Mouse (Mus musculus) T-helper 2 cell (primary cell): ENCODE measurements around the gene Bod1.

Source experiments
- in situ Hi-C: fragments of 300-600 bp; cut with MboI, MseI; formaldehyde crosslinking; loops from one replicate; pipeline ENCODE4 v1.15.1; 2025; ENCODE audit warnings: high pct_unique_total_duplicates

Gene Bod1

GRCm38 (mm10) chr11:31671354-31672169, at the start of gene Bod1:
Gene Bod1 (minus strand): TSS chr11:31671885.
- in situ Hi-C loops = loop anchor here (10.0 kb wide), 1 partner anchor 463 kb away; no protein-coding TSS in a partner anchor

- in situ Hi-C loops = no loop called here
Measured at GRCm38 (mm10) chr11:31719090-31719489, 47.4 kb upstream of the Bod1 start.

GRCm38 (mm10) chr11:31717926-31718735, 46.4 kb upstream of the Bod1 start:
- in situ Hi-C loops = no loop called here

GRCm38 (mm10) chr11:31713641-31714121, 42.0 kb upstream of the Bod1 start:
- in situ Hi-C loops = no loop called here

- in situ Hi-C loops = no loop called here
Measured at GRCm38 (mm10) chr11:31713116-31713515, 41.4 kb upstream of the Bod1 start.

DNA sequence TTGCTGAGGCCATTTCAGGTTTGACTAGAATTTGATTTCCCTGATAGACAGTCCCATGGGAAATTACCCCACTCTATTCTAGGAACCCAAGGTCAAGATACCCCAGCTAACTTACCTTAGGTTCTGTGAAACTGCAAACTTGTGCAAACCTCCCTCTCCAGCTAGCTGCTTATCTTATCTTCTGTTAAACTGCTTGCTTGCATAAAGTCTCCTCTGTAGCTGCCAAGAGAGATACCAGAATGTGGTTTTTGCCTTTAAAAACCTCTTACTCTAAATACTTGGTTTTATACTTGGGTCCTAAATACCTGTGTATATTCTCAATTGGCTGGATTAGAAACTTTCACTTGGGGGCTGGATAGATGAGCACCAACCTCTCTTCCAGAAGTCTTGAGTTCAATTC, 36.1 kb upstream of the Bod1 start:
- in situ Hi-C loops = loop anchor here (10.0 kb wide), 1 partner anchor 147 kb away; no protein-coding TSS in a partner anchor

- in situ Hi-C loops = loop anchor here (10.0 kb wide), 1 partner anchor 152 kb away; no protein-coding TSS in a partner anchor
Measured at GRCm38 (mm10) chr11:31703173-31703572, 31.5 kb upstream of the Bod1 start.

DNA sequence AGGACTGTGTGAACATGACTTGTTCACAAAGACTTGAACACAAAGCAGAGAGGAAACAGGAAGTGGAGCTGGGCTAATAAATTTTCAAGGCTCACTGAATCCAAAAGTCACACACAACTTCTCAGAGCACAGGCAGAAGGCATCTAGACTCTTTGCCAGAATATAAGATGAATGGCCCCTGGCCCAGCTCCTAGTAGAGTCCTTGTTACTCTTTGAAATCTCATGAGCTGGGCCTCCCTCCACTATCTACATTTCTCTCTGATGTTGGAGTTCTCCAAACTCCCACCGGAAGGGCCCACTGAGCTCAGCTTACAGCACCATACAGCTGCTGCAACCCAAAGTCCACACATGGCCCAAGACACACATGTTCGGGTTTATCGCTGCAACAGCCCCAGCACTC, 30.2 kb upstream of the Bod1 start:
- in situ Hi-C loops = loop anchor here (10.0 kb wide), 1 partner anchor 153 kb away; no protein-coding TSS in a partner anchor

GRCm38 (mm10) chr11:31699502-31699901, 27.8 kb upstream of the Bod1 start:
- in situ Hi-C loops = no loop called here

GRCm38 (mm10) chr11:31694801-31695200, 23.1 kb upstream of the Bod1 start:
- in situ Hi-C loops = no loop called here

DNA sequence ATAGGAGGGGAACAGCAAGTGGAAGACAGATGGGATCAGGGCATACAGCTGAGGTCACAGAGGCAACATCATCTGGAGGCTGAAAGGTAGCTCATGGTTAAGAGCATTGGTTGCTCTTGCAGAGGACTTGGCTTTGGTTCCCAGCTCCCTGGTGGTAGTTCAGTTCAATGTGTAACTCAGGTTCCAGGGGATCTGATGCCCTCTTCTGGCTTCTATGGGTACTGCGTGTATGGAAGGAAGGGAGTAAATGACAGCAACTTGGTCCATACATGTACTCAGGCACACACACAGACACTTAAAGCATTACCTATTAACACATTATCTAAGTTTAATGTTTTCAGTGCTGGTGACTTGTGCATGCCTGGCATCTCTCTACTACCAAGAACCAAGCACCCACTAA, 22.4 kb upstream of the Bod1 start:
- in situ Hi-C loops = no loop called here

GRCm38 (mm10) chr11:31693322-31693721, 21.6 kb upstream of the Bod1 start:
- in situ Hi-C loops = no loop called here

DNA sequence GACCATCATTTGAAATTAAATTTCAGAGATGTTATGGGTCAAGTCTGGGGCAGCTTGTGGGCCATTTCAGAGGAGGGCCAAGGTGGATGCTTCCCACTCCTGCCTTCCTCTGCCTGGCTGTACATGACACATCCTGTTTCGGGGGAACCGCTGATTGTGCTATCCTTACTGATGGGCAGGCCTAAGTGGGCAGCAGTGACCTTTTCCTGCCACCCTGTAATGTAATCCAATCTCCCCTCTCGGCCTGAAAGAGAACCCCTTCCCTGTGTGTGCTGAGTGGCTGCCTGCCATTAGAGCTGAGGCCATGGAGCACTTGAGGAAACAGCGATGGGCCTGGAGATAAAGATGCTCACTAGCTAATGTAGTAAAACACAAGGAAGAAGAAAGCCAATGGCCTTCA, 17.3 kb upstream of the Bod1 start:
- in situ Hi-C loops = no loop called here

GRCm38 (mm10) chr11:31684913-31685567, 13.4 kb upstream of the Bod1 start:
- in situ Hi-C loops = no loop called here

- in situ Hi-C loops = no loop called here
Measured at GRCm38 (mm10) chr11:31684126-31684525, 12.4 kb upstream of the Bod1 start.

- in situ Hi-C loops = loop anchor here (5.0 to 10.0 kb wide), 2 partner anchors 272 to 455 kb away; no protein-coding TSS in a partner anchor
Measured at GRCm38 (mm10) chr11:31679840-31680381, 8.2 kb upstream of the Bod1 start.

- in situ Hi-C loops = loop anchor here (5.0 to 10.0 kb wide), 2 partner anchors 275 to 457 kb away; no protein-coding TSS in a partner anchor
Measured at GRCm38 (mm10) chr11:31677309-31677708, 5.6 kb upstream of the Bod1 start.

DNA sequence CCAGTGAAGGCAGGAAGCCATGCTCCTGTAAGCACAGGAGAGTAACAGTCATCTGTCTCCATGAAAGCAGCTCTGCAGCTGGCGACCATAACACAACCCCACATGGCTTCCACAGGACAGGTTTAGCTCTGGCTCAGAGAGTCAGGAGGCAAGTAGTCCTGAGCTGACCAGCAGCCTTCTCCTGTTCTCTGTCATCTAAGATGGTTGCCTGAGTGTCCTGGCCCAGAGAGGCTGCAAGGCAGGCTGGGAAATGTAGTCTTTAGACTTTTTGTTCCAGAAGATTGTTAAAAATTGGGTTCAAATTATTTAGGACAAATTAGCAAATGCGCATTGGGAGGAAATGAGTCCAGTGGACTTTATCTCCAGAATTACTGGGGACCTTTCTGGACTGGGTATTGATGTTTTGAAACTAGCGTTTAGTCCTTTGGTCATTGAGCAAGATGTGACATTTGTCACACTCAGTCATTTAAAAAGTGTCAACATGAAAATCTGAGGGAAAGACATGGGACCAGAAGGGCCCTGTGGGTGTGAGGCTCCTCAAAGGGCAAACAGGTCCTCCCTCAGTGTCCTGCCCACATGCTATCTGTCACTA, 5.1 kb upstream of the Bod1 start:
- in situ Hi-C loops = loop anchor here (5.0 to 10.0 kb wide), 2 partner anchors 276 to 458 kb away; no protein-coding TSS in a partner anchor

DNA sequence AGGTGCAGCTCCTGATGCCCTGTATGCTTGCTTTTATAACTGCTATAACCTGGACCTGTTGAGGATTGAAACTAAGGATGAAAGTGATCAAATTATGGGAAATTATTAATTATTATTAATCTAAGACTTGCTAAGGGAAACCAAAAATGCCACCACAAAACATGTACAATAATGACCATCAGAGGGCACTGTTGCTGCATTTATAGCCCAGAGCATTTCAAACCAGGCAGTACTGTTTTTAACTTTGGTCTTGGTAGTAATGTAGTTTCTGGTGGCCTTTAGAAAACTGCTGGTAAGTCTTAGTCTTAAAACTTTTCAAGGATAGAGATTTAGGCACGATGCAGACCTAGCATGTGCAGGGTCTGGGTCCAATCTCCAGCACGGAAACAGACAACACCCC, 3.7 kb upstream of the Bod1 start:
- in situ Hi-C loops = loop anchor here (5.0 to 10.0 kb wide), 2 partner anchors 277 to 459 kb away; no protein-coding TSS in a partner anchor

DNA sequence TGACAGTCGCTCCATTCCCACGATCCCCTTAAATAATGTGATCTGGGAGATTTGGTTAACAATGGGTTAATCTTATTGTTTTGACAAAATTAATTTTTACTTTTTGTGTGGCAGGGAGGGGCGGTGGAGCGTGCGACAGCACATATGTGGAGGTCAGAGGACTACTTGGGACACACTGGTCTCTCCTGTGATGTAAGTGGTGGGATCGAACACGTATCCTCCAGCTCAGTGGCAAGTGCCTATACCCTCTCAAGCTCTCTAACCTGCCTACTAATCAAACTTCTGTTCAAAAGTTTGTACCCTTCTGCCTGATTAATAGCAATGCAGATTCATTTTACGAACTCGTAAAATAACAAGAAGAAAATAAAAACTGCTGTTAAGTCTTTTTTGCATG, 482 bp upstream of the Bod1 start:
- in situ Hi-C loops = loop anchor here (10.0 kb wide), 1 partner anchor 463 kb away; no protein-coding TSS in a partner anchor
